Mouse (Mus musculus): ENCODE results near the gene Gpx3. TPM values are rescaled to one million over a fixed set of nuclear protein-coding genes. Genes with fewer than 3 reads are reported as not detected.

The Gpx3 gene
- polyA plus RNA-seq, 1 experiment from 2014 or later: 101 TPM

GRCm38 (mm10) chr11:54917461-54917860 is 15.2 kb downstream of the Gpx3 start:
- Histone ChIP-seq H3K4me2 (replicated peaks; ENCODE audit: low read depth, low read length) (no peak overlapping the region), H3K36me3 (ENCODE audit: control insufficient read depth, insufficient read depth, low read length) (peaks cover 48% of the 10 kb centered on the region)
- ATAC-seq (ENCODE audit: low FRiP score, low TSS enrichment): no peak

GRCm38 (mm10) chr11:54918273-54918672 is 16.0 kb downstream of the Gpx3 start:
- H3K27me3 ChIP-seq (ENCODE audit: control insufficient read depth, insufficient read depth, low read length): no peaks in the 10 kb centered on the region
- H3K36me3 ChIP-seq (ENCODE audit: control insufficient read depth, insufficient read depth, low read length): peaks cover 45% of the 10 kb centered on the region

More at GRCm38 (mm10) chr11:54917461-54917860, 15.2 kb downstream of the Gpx3 start:
- Histone ChIP-seq H3K27ac (ENCODE audit: low read depth, low read length) (no peak overlapping the region), H3K27me3 (ENCODE audit: control insufficient read depth, insufficient read depth, low read length) (no peaks in the 10 kb centered on the region), H3K4me3 (ENCODE audit: low read length) (no peak overlapping the region), H3K9me3 (ENCODE audit: control insufficient read depth, low read length) (no peaks in the 10 kb centered on the region), H3K4me1 (ENCODE audit: control insufficient read depth, insufficient read depth, low read length) (0 out of 2 replicates have a peak, but pooled peaks cover 3% of the 10 kb centered on the region), H3K9ac (ENCODE audit: low read depth, low read length) (no peak overlapping the region)
- 90% methylated on average over 7 of the region's 7 CpGs for WGBS

DNA sequence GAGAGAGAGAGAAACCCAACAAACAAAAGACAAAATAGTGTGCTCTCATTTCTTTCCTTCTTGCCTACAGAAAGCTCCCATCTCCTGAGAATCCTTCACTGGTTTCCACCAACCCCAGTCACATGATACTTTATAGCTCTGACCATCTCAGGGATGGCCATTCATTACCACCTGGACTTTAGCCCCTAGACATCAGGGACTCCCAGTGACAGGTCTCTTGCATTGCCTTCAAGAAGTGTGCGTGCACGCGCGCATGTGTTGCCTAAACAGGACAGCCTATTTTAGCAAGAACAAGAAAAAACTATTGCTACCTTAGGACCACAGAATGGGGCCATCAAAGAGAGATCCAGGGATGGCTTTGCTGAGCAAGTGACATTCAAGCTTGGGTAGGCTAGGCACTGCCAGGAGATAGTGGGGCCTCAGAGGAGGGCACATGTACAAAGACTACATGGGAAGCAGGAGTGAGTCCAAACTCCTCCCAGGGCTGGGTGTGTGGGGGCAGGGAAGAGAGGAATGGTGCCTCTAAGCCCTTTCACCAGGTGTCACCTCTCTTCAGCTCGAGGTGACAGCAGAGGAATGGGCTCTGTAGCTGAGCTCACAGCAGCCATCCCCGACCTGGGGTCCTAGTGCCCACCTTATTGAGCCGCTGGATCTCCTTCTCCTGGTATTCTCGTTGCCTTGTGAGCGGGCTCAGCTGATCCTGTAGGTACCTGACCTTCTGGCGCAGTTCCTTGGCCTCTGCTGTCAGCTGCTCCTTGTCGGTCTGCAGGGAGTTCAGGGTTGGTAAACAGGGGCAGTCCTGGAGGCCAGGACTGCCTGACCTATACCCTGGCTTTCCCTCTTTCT is 18.1 kb downstream of the Gpx3 start:
- Histone ChIP-seq H3K9me3 (ENCODE audit: control insufficient read depth, low read length) (no peaks in the 10 kb centered on the region), H3K36me3 (ENCODE audit: control insufficient read depth, insufficient read depth, low read length) (peaks cover 54% of the 10 kb centered on the region), H3K4me3 (ENCODE audit: low read length) (no peak overlapping the region), H3K4me2 (replicated peaks; ENCODE audit: low read depth, low read length) (no peak overlapping the region), H3K4me1 (ENCODE audit: control insufficient read depth, insufficient read depth, low read length) (0 out of 2 replicates have a peak, but pooled peaks cover 3% of the 10 kb centered on the region), H3K27me3 (ENCODE audit: control insufficient read depth, insufficient read depth, low read length) (no peaks in the 10 kb centered on the region), H3K9ac (ENCODE audit: low read depth, low read length) (no peak overlapping the region), H3K27ac (ENCODE audit: low read depth, low read length) (no peak overlapping the region)
- 57% methylated on average over 11 of the region's 11 CpGs for WGBS
- no peak for ATAC-seq (ENCODE audit: low FRiP score, low TSS enrichment)

More at GRCm38 (mm10) chr11:54918273-54918672, 16.0 kb downstream of the Gpx3 start:
- no peak overlapping the region for H3K9ac ChIP-seq (ENCODE audit: low read depth, low read length)
- no peak for ATAC-seq (ENCODE audit: low FRiP score, low TSS enrichment)
- H3K4me3 ChIP-seq (ENCODE audit: low read length): no peak overlapping the region
- no peak overlapping the region for H3K4me2 ChIP-seq (replicated peaks; ENCODE audit: low read depth, low read length)
- WGBS: 93% methylated on average over 4 of the region's 4 CpGs
- H3K4me1 ChIP-seq (ENCODE audit: control insufficient read depth, insufficient read depth, low read length): 0 out of 2 replicates have a peak, but pooled peaks cover 3% of the 10 kb centered on the region
- H3K9me3 ChIP-seq (ENCODE audit: control insufficient read depth, low read length): no peaks in the 10 kb centered on the region
- H3K27ac ChIP-seq (ENCODE audit: low read depth, low read length): no peak overlapping the region

- Histone ChIP-seq H3K36me3 (ENCODE audit: control insufficient read depth, insufficient read depth, low read length) (peaks cover 55% of the 10 kb centered on the region), H3K4me2 (replicated peaks; ENCODE audit: low read depth, low read length) (no peak overlapping the region), H3K9me3 (ENCODE audit: control insufficient read depth, low read length) (no peaks in the 10 kb centered on the region), H3K4me1 (ENCODE audit: control insufficient read depth, insufficient read depth, low read length) (0 out of 2 replicates have a peak, but pooled peaks cover 3% of the 10 kb centered on the region), H3K27ac (ENCODE audit: low read depth, low read length) (no peak overlapping the region), H3K27me3 (ENCODE audit: control insufficient read depth, insufficient read depth, low read length) (no peaks in the 10 kb centered on the region), H3K9ac (ENCODE audit: low read depth, low read length) (no peak overlapping the region), H3K4me3 (ENCODE audit: low read length) (no peak overlapping the region)
- ATAC-seq (ENCODE audit: low FRiP score, low TSS enrichment): no peak
- 64% methylated on average over 6 of the region's 6 CpGs for WGBS
Measured at GRCm38 (mm10) chr11:54920973-54921580, 18.8 kb downstream of the Gpx3 start.

GRCm38 (mm10) chr11:54921798-54922197 is 19.5 kb downstream of the Gpx3 start:
- Histone ChIP-seq H3K36me3 (ENCODE audit: control insufficient read depth, insufficient read depth, low read length) (peaks cover 58% of the 10 kb centered on the region), H3K4me3 (ENCODE audit: low read length) (no peak overlapping the region), H3K4me2 (replicated peaks; ENCODE audit: low read depth, low read length) (no peak overlapping the region), H3K9ac (ENCODE audit: low read depth, low read length) (no peak overlapping the region), H3K4me1 (ENCODE audit: control insufficient read depth, insufficient read depth, low read length) (0 out of 2 replicates have a peak, but pooled peaks cover 3% of the 10 kb centered on the region), H3K9me3 (ENCODE audit: control insufficient read depth, low read length) (no peaks in the 10 kb centered on the region), H3K27ac (ENCODE audit: low read depth, low read length) (peak overlapping the region; percentile 42; the same call in 1 of the 2 replicates), H3K27me3 (ENCODE audit: control insufficient read depth, insufficient read depth, low read length) (no peaks in the 10 kb centered on the region)
- ATAC-seq (ENCODE audit: low FRiP score, low TSS enrichment): peak; percentile 41; the same call in 1 of the 2 replicates
- WGBS: 38% methylated on average over 7 of the region's 7 CpGs

GRCm38 (mm10) chr11:54922488-54922887 is 20.2 kb downstream of the Gpx3 start:
- Histone ChIP-seq H3K27ac (ENCODE audit: low read depth, low read length) (no peak overlapping the region), H3K4me3 (ENCODE audit: low read length) (no peak overlapping the region), H3K4me1 (ENCODE audit: control insufficient read depth, insufficient read depth, low read length) (0 out of 2 replicates have a peak, but pooled peaks cover 3% of the 10 kb centered on the region), H3K9me3 (ENCODE audit: control insufficient read depth, low read length) (no peaks in the 10 kb centered on the region), H3K4me2 (replicated peaks; ENCODE audit: low read depth, low read length) (no peak overlapping the region), H3K36me3 (ENCODE audit: control insufficient read depth, insufficient read depth, low read length) (peaks cover 57% of the 10 kb centered on the region), H3K27me3 (ENCODE audit: control insufficient read depth, insufficient read depth, low read length) (no peaks in the 10 kb centered on the region), H3K9ac (ENCODE audit: low read depth, low read length) (no peak overlapping the region)
- WGBS: 86% methylated on average over 3 of the region's 3 CpGs
- ATAC-seq (ENCODE audit: low FRiP score, low TSS enrichment): no peak

DNA sequence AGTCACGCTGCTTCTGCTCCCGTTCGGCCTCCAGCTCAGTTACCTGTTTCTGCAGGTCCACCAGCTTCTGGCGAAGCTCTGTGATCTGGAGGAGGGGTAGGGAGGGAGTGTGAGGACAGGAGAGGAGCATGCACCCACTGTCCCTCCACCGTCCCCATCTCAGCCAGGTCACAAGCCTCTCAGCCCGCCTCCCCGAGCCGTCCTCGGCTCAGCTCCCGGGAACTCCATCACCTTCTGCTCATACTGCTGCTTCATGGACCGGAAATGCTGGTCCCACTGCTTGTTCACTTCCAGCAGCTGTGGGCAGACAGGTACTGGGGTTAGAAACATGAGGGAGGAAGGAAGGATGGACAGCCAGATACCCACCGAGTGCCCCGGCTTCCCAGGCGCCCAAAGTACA is 21.9 kb downstream of the Gpx3 start:
- Histone ChIP-seq H3K27ac (ENCODE audit: low read depth, low read length) (no peak overlapping the region), H3K36me3 (ENCODE audit: control insufficient read depth, insufficient read depth, low read length) (peaks cover 49% of the 10 kb centered on the region), H3K4me3 (ENCODE audit: low read length) (no peak overlapping the region), H3K9ac (ENCODE audit: low read depth, low read length) (no peak overlapping the region), H3K27me3 (ENCODE audit: control insufficient read depth, insufficient read depth, low read length) (no peaks in the 10 kb centered on the region), H3K4me2 (replicated peaks; ENCODE audit: low read depth, low read length) (no peak overlapping the region), H3K4me1 (ENCODE audit: control insufficient read depth, insufficient read depth, low read length) (0 out of 2 replicates have a peak, but pooled peaks cover 3% of the 10 kb centered on the region), H3K9me3 (ENCODE audit: control insufficient read depth, low read length) (no peaks in the 10 kb centered on the region)
- 81% methylated on average over 14 of the region's 14 CpGs for WGBS
- no peak for ATAC-seq (ENCODE audit: low FRiP score, low TSS enrichment)

DNA sequence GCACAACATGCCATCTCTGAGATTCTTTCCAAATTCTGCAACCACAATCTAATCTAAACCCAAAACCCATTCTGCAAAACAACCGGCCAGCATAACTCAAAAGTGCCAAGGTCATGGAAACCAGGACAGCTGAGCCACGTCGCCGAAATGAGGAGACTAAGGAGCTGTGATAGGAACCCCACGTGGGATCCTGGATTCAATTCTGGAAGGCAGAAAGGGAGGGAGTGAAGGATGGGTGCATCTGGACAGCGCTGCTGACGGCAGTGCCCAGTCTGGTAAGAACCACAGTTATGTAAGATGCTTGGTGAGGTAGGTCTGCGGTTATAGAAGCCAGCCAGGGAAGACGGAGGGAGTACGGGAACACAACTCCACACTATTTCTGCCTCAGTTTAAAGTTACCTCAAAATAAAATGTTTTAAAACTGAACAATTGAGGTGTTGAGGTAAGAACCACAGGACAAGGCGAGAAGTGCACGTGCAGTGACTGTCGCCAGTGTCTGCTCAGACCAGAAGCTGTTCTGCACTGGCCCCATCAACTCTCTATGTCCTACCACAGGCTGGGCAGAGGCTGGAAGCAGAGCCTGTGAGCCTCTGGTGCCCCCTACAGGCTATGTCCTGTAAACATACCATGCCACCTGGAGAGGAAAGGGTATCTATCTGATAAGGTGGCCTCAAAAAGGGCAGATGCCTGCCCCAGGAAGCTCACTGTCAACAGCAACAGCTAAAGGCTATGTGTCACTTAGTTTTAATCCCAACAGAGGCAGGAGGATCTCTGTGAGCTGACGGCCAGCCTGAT is 25.3 kb downstream of the Gpx3 start:
- Histone ChIP-seq H3K27ac (ENCODE audit: low read depth, low read length) (no peak overlapping the region), H3K4me2 (replicated peaks; ENCODE audit: low read depth, low read length) (no peak overlapping the region), H3K4me3 (ENCODE audit: low read length) (no peak overlapping the region), H3K9me3 (ENCODE audit: control insufficient read depth, low read length) (no peaks in the 10 kb centered on the region), H3K4me1 (ENCODE audit: control insufficient read depth, insufficient read depth, low read length) (no peaks in the 10 kb centered on the region), H3K27me3 (ENCODE audit: control insufficient read depth, insufficient read depth, low read length) (no peaks in the 10 kb centered on the region), H3K36me3 (ENCODE audit: control insufficient read depth, insufficient read depth, low read length) (peaks cover 45% of the 10 kb centered on the region), H3K9ac (ENCODE audit: low read depth, low read length) (no peak overlapping the region)
- WGBS: 72% methylated on average over 14 of the region's 14 CpGs
- peak; percentile 46; the same call in 1 of the 2 replicates for ATAC-seq (ENCODE audit: low FRiP score, low TSS enrichment)

All from kidney, embryonic 14.5 days (tissue).